Mouse (Mus musculus): ENCODE measurements at regions not wholly inside any gene's neighbourhood (a gene's known extent, or its start where the extent isn't known, plus 50 kb on each side); places are given as distances from the start of the nearest gene placed in this dataset.

GRCm38 (mm10) chr16:72234366-72234765 is 73.7 kb upstream of the Robo1 start:
- 27% methylated on average over 1 of the region's 1 CpGs for WGBS
- no peak overlapping the region for H3K4me2 ChIP-seq (replicated peaks; ENCODE audit: low read depth, low read length)
- no peaks in the 10 kb centered on the region for H3K4me1 ChIP-seq (ENCODE audit: insufficient read depth, low read length)
- H3K36me3 ChIP-seq (ENCODE audit: insufficient read depth, low read length) = no peaks in the 10 kb centered on the region
- H3K27ac ChIP-seq (ENCODE audit: low read length) = no peak overlapping the region
- no peak overlapping the region for H3K4me3 ChIP-seq (ENCODE audit: low read length)
- H3K9me3 ChIP-seq (ENCODE audit: low read length) = no peaks in the 10 kb centered on the region
- H3K9ac ChIP-seq (replicated peaks; ENCODE audit: low read length) = no peak overlapping the region
- ATAC-seq (ENCODE audit: low FRiP score, low TSS enrichment) = no peak
- no peaks in the 10 kb centered on the region for H3K27me3 ChIP-seq (ENCODE audit: insufficient read depth, low read length)

GRCm38 (mm10) chr16:72239631-72240030 is 68.5 kb upstream of the Robo1 start:
- Histone ChIP-seq H3K9me3 (ENCODE audit: low read length) (no peaks in the 10 kb centered on the region), H3K36me3 (ENCODE audit: insufficient read depth, low read length) (no peaks in the 10 kb centered on the region), H3K27me3 (ENCODE audit: insufficient read depth, low read length) (no peaks in the 10 kb centered on the region), H3K4me3 (ENCODE audit: low read length) (no peak overlapping the region), H3K9ac (replicated peaks; ENCODE audit: low read length) (no peak overlapping the region), H3K4me2 (replicated peaks; ENCODE audit: low read depth, low read length) (no peak overlapping the region), H3K27ac (ENCODE audit: low read length) (no peak overlapping the region), H3K4me1 (ENCODE audit: insufficient read depth, low read length) (no peaks in the 10 kb centered on the region)
- ATAC-seq (ENCODE audit: low FRiP score, low TSS enrichment) = no peak
- 67% methylated on average over 7 of the region's 7 CpGs for WGBS

- Histone ChIP-seq H3K36me3 (ENCODE audit: insufficient read depth, low read length) (no peaks in the 10 kb centered on the region), H3K4me2 (replicated peaks; ENCODE audit: low read depth, low read length) (no peak overlapping the region), H3K9ac (replicated peaks; ENCODE audit: low read length) (no peak overlapping the region), H3K27ac (ENCODE audit: low read length) (no peak overlapping the region), H3K4me3 (ENCODE audit: low read length) (no peak overlapping the region), H3K9me3 (ENCODE audit: low read length) (no peaks in the 10 kb centered on the region), H3K27me3 (ENCODE audit: insufficient read depth, low read length) (no peaks in the 10 kb centered on the region), H3K4me1 (ENCODE audit: insufficient read depth, low read length) (no peaks in the 10 kb centered on the region)
- 71% methylated on average over 3 of the region's 3 CpGs for WGBS
- ATAC-seq (ENCODE audit: low FRiP score, low TSS enrichment) = no peak
These were observed 51.7 kb upstream of the Robo1 start for GRCm38 (mm10) chr16:72256388-72256787.
